Mouse (Mus musculus): Measurements from ENCODE around the gene Ptgds. TPM values are rescaled to one million over a fixed set of nuclear protein-coding genes. Genes with fewer than 3 reads are reported as not detected.

Gene Ptgds
- polyA plus RNA-seq, 1 experiment from 2014 or later, result 50.3 TPM

DNA sequence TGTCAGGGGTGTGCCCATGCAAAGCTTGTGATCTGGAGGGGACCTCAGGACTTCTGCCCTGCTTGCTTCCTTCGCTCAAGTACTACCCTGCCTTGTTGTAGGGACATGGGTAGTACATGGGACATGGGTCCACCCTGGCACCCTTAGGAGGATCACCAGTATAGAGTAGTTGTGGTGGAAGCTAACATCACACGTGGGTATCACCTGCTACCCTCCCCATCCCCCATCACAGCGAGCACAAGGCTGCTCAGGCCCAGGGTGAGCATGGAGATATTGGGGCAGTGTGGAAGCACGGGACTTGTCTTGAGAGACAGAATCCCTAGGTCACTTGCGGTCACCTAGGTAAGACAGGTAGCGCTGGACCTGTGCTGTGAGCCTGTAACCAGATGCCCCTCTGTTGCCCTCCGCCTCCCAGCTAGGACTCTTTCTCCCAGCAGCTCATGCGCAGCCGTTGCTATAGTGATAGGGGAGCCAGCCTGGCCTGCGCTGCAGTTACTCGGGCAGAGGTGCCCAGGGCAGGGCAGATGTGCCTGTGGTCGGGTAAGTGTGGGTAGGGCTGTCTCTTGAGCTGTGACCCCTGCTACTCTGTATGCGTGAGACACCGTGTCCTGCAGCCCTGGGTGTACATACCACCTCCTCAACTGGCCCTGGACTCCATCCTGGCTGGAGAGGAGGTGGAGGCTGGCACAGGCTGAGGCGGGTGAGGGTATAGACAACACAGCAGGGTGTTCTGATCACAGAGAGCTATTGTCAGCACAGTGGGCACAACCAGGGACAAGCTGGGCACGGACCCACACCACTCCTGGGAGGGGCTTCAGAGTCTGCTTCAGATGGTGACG lies 39.2 kb downstream of the Ptgds start:
- peaks cover 28% of the 10 kb centered on the region for H3K36me3 ChIP-seq
- peaks cover 36% of the 10 kb centered on the region for H3K4me1 ChIP-seq (replicated peaks)
- H3K27ac ChIP-seq, result 0 out of 2 replicates have a peak overlapping the region, but pooled peaks have one; percentile 40
- peak overlapping the region; percentile 85 for H3K4me2 ChIP-seq
- peak overlapping the region; percentile 88 for H3K9ac ChIP-seq
- H3K4me3 ChIP-seq, result peak overlapping the region; percentile 16
- ATAC-seq (ENCODE audit: low FRiP score), result no peak
- peaks cover 16% of the 10 kb centered on the region for H3K27me3 ChIP-seq
- H3K9me3 ChIP-seq, result no peaks in the 10 kb centered on the region
- 55% methylated on average over 17 of the region's 17 CpGs for WGBS

- H3K9me3 ChIP-seq, result no peaks in the 10 kb centered on the region
- peak overlapping the region; percentile 76 for H3K4me3 ChIP-seq
- peak overlapping the region; percentile 3 for H3K27ac ChIP-seq
- H3K36me3 ChIP-seq, result peaks cover 18% of the 10 kb centered on the region
- ATAC-seq (ENCODE audit: low FRiP score), result no peak
- peak overlapping the region; percentile 88 for H3K9ac ChIP-seq
- peak overlapping the region; percentile 85 for H3K4me2 ChIP-seq
- WGBS, result 76% methylated on average over 5 of the region's 5 CpGs
- H3K27me3 ChIP-seq, result peaks cover 26% of the 10 kb centered on the region
- peaks cover 39% of the 10 kb centered on the region for H3K4me1 ChIP-seq (replicated peaks)
Measured at GRCm38 (mm10) chr2:25429435-25430180, 40.2 kb downstream of the Ptgds start.

- H3K9ac ChIP-seq, result peak within 1 kb of the TSS; percentile 88
- H3K9me3 ChIP-seq, result no peaks in the 10 kb centered on the region
- H3K4me1 ChIP-seq (replicated peaks), result peaks cover 39% of the 10 kb centered on the region
- H3K4me2 ChIP-seq, result peak within 1 kb of the TSS; percentile 85
- under 1% methylated on average over 83 of the region's 89 CpGs for WGBS
- peaks cover 9% of the 10 kb centered on the region for H3K36me3 ChIP-seq
- peak; percentile 89 for ATAC-seq (ENCODE audit: low FRiP score)
- H3K27ac ChIP-seq, result peak within 1 kb of the TSS; percentile 93
- H3K4me3 ChIP-seq, result peak within 1 kb of the TSS; percentile 76
- peaks cover 34% of the 10 kb centered on the region for H3K27me3 ChIP-seq
Measured at GRCm38 (mm10) chr2:25428442-25429236, 41.2 kb downstream of the Ptgds start, which contains the start of gene Abca2. Gene Abca2, plus strand, starts transcription at chr2:25428703.

DNA sequence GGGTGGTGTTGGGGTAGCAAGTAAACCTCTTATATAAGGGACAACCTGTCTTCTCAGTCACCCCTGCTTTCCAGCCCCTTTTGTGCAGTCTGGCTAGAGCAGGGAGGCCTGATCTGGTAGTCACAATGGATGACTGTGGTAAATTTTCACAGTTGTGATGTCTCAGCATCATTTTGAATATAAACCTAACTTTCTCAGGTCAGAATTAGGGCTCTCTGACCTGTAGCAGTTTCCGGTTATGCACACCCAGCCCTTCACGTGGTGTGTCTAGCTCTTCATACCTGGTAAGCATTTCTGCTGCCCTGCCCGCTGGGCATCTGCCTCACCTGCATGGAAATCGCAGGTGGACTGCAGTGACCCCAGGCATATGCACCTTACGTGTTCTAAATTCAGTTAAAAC lies 42.6 kb downstream of the Ptgds start:
- peaks cover 38% of the 10 kb centered on the region for H3K4me1 ChIP-seq (replicated peaks)
- H3K27me3 ChIP-seq, result peaks cover 46% of the 10 kb centered on the region
- 91% methylated on average over 5 of the region's 5 CpGs for WGBS
- no peaks in the 10 kb centered on the region for H3K36me3 ChIP-seq
- H3K4me2 ChIP-seq, result no peak overlapping the region
- ATAC-seq (ENCODE audit: low FRiP score), result no peak
- no peak overlapping the region; the same call in 1 of the 2 replicates for H3K27ac ChIP-seq
- no peaks in the 10 kb centered on the region for H3K9me3 ChIP-seq
- no peak overlapping the region for H3K9ac ChIP-seq
- no peak overlapping the region for H3K4me3 ChIP-seq

DNA sequence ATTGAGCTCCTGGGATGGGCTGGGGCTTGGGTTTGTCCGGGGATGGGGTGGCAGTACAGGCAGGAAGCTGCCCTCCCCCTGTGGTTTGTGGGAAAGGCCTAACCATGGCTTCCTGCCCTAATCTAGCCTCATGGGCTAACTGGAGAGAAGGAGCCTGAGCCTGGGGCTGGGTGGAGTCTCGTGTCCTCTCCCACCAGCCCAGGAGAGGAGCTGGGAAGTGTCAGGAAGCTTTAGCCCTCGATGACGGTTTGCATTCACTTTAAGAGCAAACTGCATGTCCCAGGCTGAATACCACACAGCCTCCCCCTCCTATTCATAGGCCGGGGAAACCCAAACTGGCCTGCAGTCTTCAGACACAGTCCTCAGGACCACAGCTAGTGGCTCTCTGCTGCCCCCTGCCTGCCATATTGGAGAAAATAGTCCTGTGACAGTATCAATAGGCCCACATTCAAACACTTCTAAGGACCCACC lies 43.1 kb downstream of the Ptgds start:
- no peak overlapping the region for H3K4me2 ChIP-seq
- H3K27me3 ChIP-seq, result peaks cover 46% of the 10 kb centered on the region
- H3K36me3 ChIP-seq, result no peaks in the 10 kb centered on the region
- H3K4me1 ChIP-seq (replicated peaks), result peaks cover 33% of the 10 kb centered on the region
- no peak overlapping the region for H3K4me3 ChIP-seq
- ATAC-seq (ENCODE audit: low FRiP score), result no peak
- no peak overlapping the region; the same call in 1 of the 2 replicates for H3K27ac ChIP-seq
- 30% methylated on average over 5 of the region's 5 CpGs for WGBS
- H3K9ac ChIP-seq, result no peak overlapping the region
- no peaks in the 10 kb centered on the region for H3K9me3 ChIP-seq

DNA sequence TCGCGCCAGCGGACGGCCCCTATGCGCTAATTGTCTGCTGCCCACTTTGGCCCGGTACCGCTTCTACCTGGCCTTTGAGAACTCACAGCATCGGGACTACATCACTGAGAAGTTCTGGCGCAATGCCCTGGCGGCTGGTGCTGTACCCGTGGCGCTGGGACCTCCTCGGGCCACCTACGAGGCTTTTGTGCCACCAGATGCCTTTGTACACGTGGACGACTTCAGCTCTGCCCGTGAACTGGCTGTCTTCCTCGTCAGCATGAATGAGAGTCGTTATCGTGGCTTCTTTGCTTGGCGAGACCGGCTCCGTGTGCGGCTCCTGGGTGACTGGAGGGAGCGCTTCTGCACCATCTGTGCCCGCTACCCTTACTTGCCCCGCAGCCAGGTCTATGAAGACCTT lies 44.4 kb downstream of the Ptgds start:
- H3K27ac ChIP-seq, result no peak overlapping the region
- no peak for ATAC-seq (ENCODE audit: low FRiP score)
- H3K9me3 ChIP-seq, result no peaks in the 10 kb centered on the region
- no peaks in the 10 kb centered on the region for H3K36me3 ChIP-seq
- peaks cover 46% of the 10 kb centered on the region for H3K27me3 ChIP-seq
- WGBS, result 52% methylated on average over 27 of the region's 27 CpGs
- H3K9ac ChIP-seq, result no peak overlapping the region
- no peak overlapping the region for H3K4me3 ChIP-seq
- peaks cover 21% of the 10 kb centered on the region for H3K4me1 ChIP-seq (replicated peaks)
- H3K4me2 ChIP-seq, result no peak overlapping the region

DNA sequence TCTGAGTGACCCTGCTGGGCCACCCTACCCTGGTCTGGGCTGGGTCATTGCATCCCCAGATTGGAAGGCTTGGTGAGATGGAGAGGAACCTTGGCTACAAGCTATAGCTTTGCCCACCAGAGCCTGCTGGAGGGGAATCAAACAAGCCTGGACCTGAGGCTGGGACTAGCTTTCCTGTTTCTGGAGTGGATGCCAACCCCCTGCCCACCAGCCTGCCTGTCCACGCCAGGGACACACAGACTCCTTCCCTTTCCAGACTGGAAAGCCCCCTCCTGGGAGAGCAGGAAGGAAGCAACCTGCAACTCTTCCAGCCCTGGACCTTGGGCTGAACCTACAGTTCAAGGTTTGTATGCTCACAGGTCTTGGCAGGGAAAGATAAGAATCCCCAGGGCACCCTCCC lies 46.2 kb downstream of the Ptgds start:
- Histone ChIP-seq H3K9ac (no peak overlapping the region), H3K4me3 (no peak overlapping the region), H3K9me3 (no peaks in the 10 kb centered on the region), H3K4me1 (replicated peaks) (peaks cover 4% of the 10 kb centered on the region; the same call in 1 of the 2 replicates), H3K27ac (no peak overlapping the region), H3K4me2 (no peak overlapping the region), H3K27me3 (peaks cover 40% of the 10 kb centered on the region), H3K36me3 (no peaks in the 10 kb centered on the region)
- ATAC-seq (ENCODE audit: low FRiP score), result no peak
- 54% methylated on average over 1 of the region's 1 CpGs for WGBS

DNA sequence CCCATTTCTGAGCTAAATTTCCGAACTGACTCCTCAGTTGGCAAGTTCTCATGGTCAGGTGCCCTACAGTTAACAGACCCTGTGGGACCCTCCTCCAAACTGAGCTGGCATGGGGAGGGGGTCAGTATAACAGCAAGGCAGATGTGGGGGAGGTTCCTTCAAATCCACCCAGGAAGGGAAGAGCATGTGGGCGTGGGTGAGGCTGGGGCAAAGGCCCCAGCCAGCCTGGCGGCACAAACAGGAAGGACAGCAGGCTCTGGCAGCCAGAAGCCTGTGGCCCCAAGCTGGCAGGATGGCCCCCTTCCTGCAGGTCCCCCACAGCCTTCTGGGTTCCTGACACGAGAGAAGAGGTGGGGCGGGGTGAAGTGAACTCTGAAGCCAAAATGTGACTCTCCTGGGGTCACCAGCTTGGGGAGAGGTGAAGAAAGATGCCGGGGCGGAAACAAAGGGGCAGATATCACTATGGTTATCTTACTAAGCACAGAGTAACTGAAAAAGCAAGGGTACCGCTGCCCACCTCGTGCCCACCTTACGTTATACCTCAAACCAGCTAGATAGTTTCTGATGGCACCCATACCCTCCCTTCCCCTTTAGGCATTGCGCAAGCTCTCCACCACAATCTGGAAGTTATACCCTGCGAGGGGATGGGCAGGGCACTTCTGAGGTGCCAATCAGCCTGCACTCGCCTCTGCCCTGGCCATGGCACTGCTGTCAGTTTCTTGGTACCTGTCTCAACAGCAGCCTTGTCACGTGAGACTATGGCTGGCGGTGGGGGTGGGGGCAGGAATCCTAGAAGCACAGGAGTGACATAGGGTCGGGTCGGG lies 47.0 kb downstream of the Ptgds start, which contains the start of gene Fut7:
Fut7 (plus strand) TSS at position 681 of the 824 bp plus-strand sequence.
- Histone ChIP-seq H3K4me3 (no peak within 1 kb of the TSS), H3K4me1 (replicated peaks) (peaks cover 4% of the 10 kb centered on the region; the same call in 1 of the 2 replicates), H3K9ac (no peak within 1 kb of the TSS), H3K36me3 (no peaks in the 10 kb centered on the region), H3K4me2 (no peak within 1 kb of the TSS), H3K27ac (no peak within 1 kb of the TSS), H3K9me3 (no peaks in the 10 kb centered on the region), H3K27me3 (peaks cover 40% of the 10 kb centered on the region)
- ATAC-seq (ENCODE audit: low FRiP score), result no peak
- WGBS, result 73% methylated on average over 17 of the region's 17 CpGs

- Histone ChIP-seq H3K9me3 (no peaks in the 10 kb centered on the region), H3K4me3 (no peak overlapping the region), H3K36me3 (no peaks in the 10 kb centered on the region), H3K4me2 (no peak overlapping the region), H3K4me1 (replicated peaks) (peaks cover 4% of the 10 kb centered on the region; the same call in 1 of the 2 replicates), H3K9ac (no peak overlapping the region), H3K27ac (no peak overlapping the region), H3K27me3 (peaks cover 40% of the 10 kb centered on the region)
- 21% methylated on average over 3 of the region's 3 CpGs for WGBS
- ATAC-seq (ENCODE audit: low FRiP score), result 0 out of 2 replicates have a peak, but pooled peaks have one; percentile 43
Measured at GRCm38 (mm10) chr2:25421896-25422295, 48.0 kb downstream of the Ptgds start.

DNA sequence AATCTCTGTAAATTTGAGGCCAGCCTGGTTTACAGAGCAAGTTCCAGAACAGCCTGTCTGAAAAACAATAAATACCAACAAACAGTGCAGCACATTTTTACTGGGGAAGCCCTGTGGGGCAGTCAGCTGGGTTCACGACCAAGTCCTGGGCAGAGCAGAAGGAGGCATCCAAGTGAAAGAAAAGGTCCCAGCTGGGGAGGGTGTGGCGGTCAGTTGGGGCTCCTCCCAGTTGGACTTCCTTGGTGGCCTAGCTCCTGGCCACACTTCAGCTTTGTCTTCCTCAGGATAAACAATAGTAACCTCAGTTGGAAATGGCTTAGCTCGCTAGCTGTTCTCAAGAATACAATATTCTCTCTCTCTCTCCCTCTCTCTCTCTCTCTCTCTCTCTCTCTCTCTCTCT lies 52.4 kb downstream of the Ptgds start:
- H3K27me3 ChIP-seq, result no peaks in the 10 kb centered on the region; the same call in 1 of the 2 replicates
- no peaks in the 10 kb centered on the region for H3K9me3 ChIP-seq
- peaks cover 5% of the 10 kb centered on the region for H3K36me3 ChIP-seq
- no peak for ATAC-seq (ENCODE audit: low FRiP score)
- H3K9ac ChIP-seq, result peak overlapping the region; percentile 24; the same call in 1 of the 2 replicates
- H3K4me1 ChIP-seq (replicated peaks), result no peaks in the 10 kb centered on the region
- no peak overlapping the region for H3K27ac ChIP-seq
- WGBS, result 22% methylated on average over 3 of the region's 3 CpGs
- no peak overlapping the region for H3K4me2 ChIP-seq
- no peak overlapping the region for H3K4me3 ChIP-seq
